Comparison of ENCODE assay signal across 12 mouse cellular contexts in genomic region chr11:54834596-54834995, GRCm38 (mm10). TPM values are rescaled to one million over a fixed set of nuclear protein-coding genes. Genes with fewer than 3 reads are reported as not detected.
A peak's percentile ranks its signal among the peaks of the same experiment; 100 is the strongest.
DNase-seq lines count a peak whose midpoint lies in the region; ATAC-seq and TF ChIP-seq lines count a peak whose summit lies in the region.
"Had no signal": no experiment of that assay in that cellular context is flagged by ENCODE, and none has a peak within 500 bp of the region (broad histone marks: within the 10 kb centered on the region; RNA-seq: fewer than 3 reads in every experiment).

No protein-coding gene starts in this region.

- H3K4me2 ChIP-seq in kidney, embryonic 15.5 days = no peak overlapping the region
- H3K4me2 ChIP-seq: forebrain, embryonic 13.5 days; hindbrain, embryonic 15.5 days; midbrain, embryonic 13.5 days had no signal

- no peaks in the 10 kb centered on the region for H3K9me3 ChIP-seq in kidney, embryonic 15.5 days (replicated peaks)
- H3K9me3 ChIP-seq: forebrain, embryonic 13.5 days; hindbrain, embryonic 15.5 days; midbrain, embryonic 13.5 days had no signal

- H3K4me1 ChIP-seq in kidney, adult 2 months (ENCODE audit: control insufficient read depth, insufficient read depth, low read length) = no peaks in the 10 kb centered on the region
- H3K4me1 ChIP-seq in kidney, embryonic 15.5 days = no peaks in the 10 kb centered on the region
- H3K4me1 ChIP-seq in cerebellum, adult 2 months (ENCODE audit: control insufficient read depth, insufficient read depth, low read length) = no peaks in the 10 kb centered on the region
- H3K4me1 ChIP-seq: forebrain, embryonic 13.5 days; hindbrain, embryonic 15.5 days; midbrain, embryonic 13.5 days had no signal

- H3K27ac ChIP-seq in kidney, adult 2 months (ENCODE audit: insufficient read depth, low read depth, low read length) = no peak overlapping the region
- no peak overlapping the region for H3K27ac ChIP-seq in kidney, embryonic 15.5 days
- no peak overlapping the region for H3K27ac ChIP-seq in cerebellum, adult 2 months (ENCODE audit: insufficient read depth, low read length)
- H3K27ac ChIP-seq: forebrain, embryonic 13.5 days; hindbrain, embryonic 15.5 days; midbrain, embryonic 13.5 days had no signal

- H3K4me3 ChIP-seq in kidney, adult 2 months (ENCODE audit: insufficient read depth, low read depth, low read length) = no peak overlapping the region
- no peak overlapping the region for H3K4me3 ChIP-seq in kidney, embryonic 15.5 days (replicated peaks)
- H3K4me3 ChIP-seq in cerebellum, adult 2 months (replicated peaks; ENCODE audit: insufficient read depth, low read depth, low read length) = no peak overlapping the region
- H3K4me3 ChIP-seq: forebrain, embryonic 13.5 days; hindbrain, embryonic 15.5 days; midbrain, embryonic 13.5 days had no signal

- TF ChIP-seq POLR2A in kidney, adult 2 months (IDR thresholded peaks at IDR 0.05; ENCODE audit: low read depth, low read length) = no peak
- no peak for TF ChIP-seq POLR2A in cerebellum, adult 2 months (IDR thresholded peaks at IDR 0.05; ENCODE audit: borderline replicate concordance, insufficient read depth, low read length)

- no peaks in the 10 kb centered on the region for H3K27me3 ChIP-seq in kidney, adult 2 months (replicated peaks; ENCODE audit: control insufficient read depth, insufficient read depth, low read length)
- H3K27me3 ChIP-seq in kidney, embryonic 15.5 days = no peaks in the 10 kb centered on the region
- no peaks in the 10 kb centered on the region for H3K27me3 ChIP-seq in cerebellum, adult 2 months (ENCODE audit: control insufficient read depth, insufficient read depth, low read length)
- H3K27me3 ChIP-seq: forebrain, embryonic 13.5 days; hindbrain, embryonic 15.5 days; midbrain, embryonic 13.5 days had no signal

- WGBS in kidney, adult 2 months = 68% methylated on average over 2 of the region's 2 CpGs
- WGBS in kidney, embryonic 15.5 days = 61% methylated on average over 2 of the region's 2 CpGs
- 64% methylated on average over 2 of the region's 2 CpGs for WGBS in cerebellum, adult 2 months

- no peak for DNase-seq in kidney, adult 2 months
- peak; percentile 72 to 73 for DNase-seq in B cell, adult 2 months
- peak; percentile 54 for DNase-seq in WW6 (ENCODE audit: low read depth, low spot score)
- peak; percentile 80 for DNase-seq in naive thymus-derived CD4-positive, alpha-beta T cell, adult 2 months (ENCODE audit: low read depth)
- DNase-seq in cerebellum, adult 2 months = no peak
- DNase-seq in testis, postnatal 14 days (ENCODE audit: low spot score) = no peak
- DNase-seq in gastrocnemius, postnatal 14 days = no peak
- DNase-seq: heart, adult 11 months had no signal

- H3K9ac ChIP-seq in kidney, embryonic 15.5 days = no peak overlapping the region
- H3K9ac ChIP-seq: forebrain, embryonic 13.5 days; hindbrain, embryonic 15.5 days; midbrain, embryonic 13.5 days had no signal

- intact Hi-C loops in gastrocnemius, postnatal 14 days (cut with DNase I; ENCODE audit: low total_unique reads) = no loop called here

- no peak for ATAC-seq in kidney, embryonic 15.5 days (replicated peaks; ENCODE audit: low FRiP score)
- ATAC-seq: forebrain, embryonic 13.5 days; midbrain, embryonic 13.5 days had no signal

- no peaks in the 10 kb centered on the region for H3K36me3 ChIP-seq in kidney, adult 2 months (ENCODE audit: control insufficient read depth, insufficient read depth, low read length)
- no peaks in the 10 kb centered on the region for H3K36me3 ChIP-seq in kidney, embryonic 15.5 days
- H3K36me3 ChIP-seq: hindbrain, embryonic 15.5 days; midbrain, embryonic 13.5 days had no signal

- 0 out of 2 replicates have a peak, but pooled peaks have one; percentile 16 for TF ChIP-seq CTCF in kidney, adult 2 months (conservative IDR thresholded peaks at IDR 0.05; ENCODE audit: insufficient read depth, insufficient read length, low read depth, low read length)
- no peak; the same call in 1 of the 2 replicates for TF ChIP-seq CTCF in cerebellum, adult 2 months (IDR thresholded peaks at IDR 0.05; ENCODE audit: borderline replicate concordance, insufficient read depth, low read depth, low read length)

RNA-seq across cellular contexts. Expression of gene Lyrm7, which starts 26.1 kb away (rescaled TPM):
- polyA plus RNA-seq in kidney, adult 2 months (2012; rRNA removed) = 1.4 and 3.9 TPM in 2 replicates
- polyA plus RNA-seq in kidney, embryonic 15.5 days (2015; fragmentation: Nextera tagmentation; extraction: Ambion mirVana) = 5.3 and 8.6 TPM in 2 replicates
- polyA plus RNA-seq in cerebellum, adult 2 months (2012; rRNA removed) = 18.8 and 24.3 TPM in 2 replicates
- total RNA-seq in gastrocnemius, postnatal 14 days (2021) = 10 to 100 TPM; 17.3 to 20.6 TPM

RNA-seq across cellular contexts. Expression of gene Hint1, which starts 31.6 kb away (rescaled TPM):
- 1,115 and 1,173 TPM in 2 replicates for polyA plus RNA-seq in kidney, adult 2 months (2012; rRNA removed)
- polyA plus RNA-seq in kidney, embryonic 15.5 days (2015; fragmentation: Nextera tagmentation; extraction: Ambion mirVana) = 683 and 778 TPM in 2 replicates
- polyA plus RNA-seq in cerebellum, adult 2 months (2012; rRNA removed) = 786 and 797 TPM in 2 replicates
- 100 to 1,000 TPM; 192 to 195 TPM for total RNA-seq in gastrocnemius, postnatal 14 days (2021)

RNA-seq across cellular contexts. Expression of gene Cdc42se2, which starts 47.1 kb away (rescaled TPM):
- 26.5 and 30.6 TPM in 2 replicates for polyA plus RNA-seq in kidney, adult 2 months (2012; rRNA removed)
- polyA plus RNA-seq in kidney, embryonic 15.5 days (2015; fragmentation: Nextera tagmentation; extraction: Ambion mirVana) = 88.9 and 89.2 TPM in 2 replicates
- polyA plus RNA-seq in cerebellum, adult 2 months (2012; rRNA removed) = 60.8 and 61.5 TPM in 2 replicates
- total RNA-seq in gastrocnemius, postnatal 14 days (2021) = 10 to 100 TPM; 15.6 to 18.8 TPM

Comparison
In these comparisons a context has a peak if more than half of its experiments do, and no peak if none do; other contexts are left out.
1. DNase-seq: peak in B cell, adult 2 months (2 of 2), WW6 (single experiment) and naive thymus-derived CD4-positive, alpha-beta T cell, adult 2 months (single experiment); none in kidney, adult 2 months (single experiment), cerebellum, adult 2 months (0 of 2), testis, postnatal 14 days (single experiment) and gastrocnemius, postnatal 14 days (single experiment).